Mouse (Mus musculus): ENCODE results near the gene Akp3.

Gene Akp3

DNA sequence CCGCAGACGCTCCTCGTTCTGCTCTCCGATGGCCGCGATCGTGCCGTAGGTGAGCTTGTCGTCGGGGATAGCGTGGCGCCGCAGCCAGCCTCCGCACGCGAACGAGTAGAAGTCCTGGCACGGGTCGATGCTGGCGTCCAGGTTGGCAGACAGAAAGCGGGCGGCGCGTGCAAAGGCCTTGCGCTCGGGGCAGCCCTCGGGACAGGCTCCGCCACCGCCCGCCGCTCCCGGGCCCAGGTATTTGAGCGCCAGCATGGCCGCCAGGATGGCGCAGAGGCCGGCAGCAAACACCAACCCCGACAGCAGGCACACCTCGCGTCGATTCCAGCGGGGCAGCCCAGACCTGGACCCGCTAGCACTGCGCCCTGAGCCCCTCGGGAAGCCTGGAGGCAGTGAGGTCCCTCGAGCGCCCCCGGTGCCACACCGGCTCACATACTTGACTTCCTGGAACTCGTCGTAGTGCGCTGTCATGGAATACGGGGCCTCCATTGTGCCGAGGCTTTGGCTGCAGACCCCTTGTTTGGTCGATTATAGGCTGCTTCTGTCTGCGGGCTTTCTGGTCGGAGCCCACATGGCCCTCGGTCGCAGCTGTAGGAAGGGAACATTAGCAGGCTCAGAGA lies 29.8 kb downstream of the Akp3 start:
- DNase-seq (ENCODE audit: low spot score) = peak; percentile 28

GRCm38 (mm10) chr1:87155531-87156198 lies 30.9 kb downstream of the Akp3 start:
- peak; percentile 76 for DNase-seq (ENCODE audit: low spot score)

DNA sequence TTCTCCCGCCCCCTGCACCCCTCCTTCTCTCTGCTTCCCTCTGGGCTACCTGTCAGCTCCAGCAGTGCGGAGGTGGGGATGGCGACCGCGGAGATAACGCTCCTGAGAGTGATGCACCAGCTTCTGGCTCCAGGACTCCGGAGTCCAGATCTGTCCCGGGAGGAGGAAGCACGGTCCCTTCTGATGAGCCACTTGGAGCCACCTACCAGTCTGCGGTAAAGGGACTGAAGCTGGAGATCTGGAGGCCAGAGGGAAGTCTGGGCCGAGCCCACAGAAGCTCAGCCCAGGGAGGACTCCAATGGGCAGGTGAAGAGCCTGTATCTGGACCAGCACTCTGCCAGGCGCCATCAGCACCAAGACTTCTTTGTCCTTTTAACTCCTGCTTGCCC lies 31.4 kb downstream of the Akp3 start, which contains the start of gene Ecel1:
Gene Ecel1, minus strand, starts transcription at position 323 of the 389 bp plus-strand sequence.
- no peak for DNase-seq (ENCODE audit: low spot score)

GRCm38 (mm10) chr1:87159396-87159795 lies 34.6 kb downstream of the Akp3 start:
- DNase-seq (ENCODE audit: low spot score) = no peak

DNA sequence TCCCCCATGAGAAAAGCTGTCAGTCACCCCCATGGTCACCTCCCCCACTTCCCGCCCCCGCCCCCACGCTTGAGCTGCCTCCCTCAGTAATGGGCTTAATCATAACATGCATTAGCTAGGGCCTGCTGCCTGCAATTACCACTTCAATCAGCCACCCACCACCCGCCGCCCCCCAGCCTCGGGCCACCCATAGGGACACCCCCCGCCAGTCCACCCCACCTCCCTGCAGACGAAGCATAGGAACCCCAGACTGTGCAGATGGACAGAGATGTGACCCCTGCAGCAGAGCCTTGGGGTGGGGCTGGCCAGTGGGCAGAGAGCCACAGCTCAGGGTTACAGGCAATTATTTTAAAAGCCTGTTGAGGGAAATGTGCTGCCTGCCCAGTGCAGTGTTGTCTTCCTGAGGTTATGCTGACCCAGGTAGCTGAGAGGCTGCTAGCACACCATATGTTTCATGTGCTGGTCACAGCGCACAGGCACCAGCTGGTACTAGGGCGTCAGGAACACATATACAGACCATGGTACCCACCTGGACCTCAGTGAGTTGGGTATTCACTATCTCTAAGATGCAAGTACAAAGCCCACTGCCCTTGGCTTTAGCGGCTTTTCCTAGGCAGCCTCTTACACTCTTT lies 39.5 kb downstream of the Akp3 start:
- no peak for DNase-seq (ENCODE audit: low spot score)

DNA sequence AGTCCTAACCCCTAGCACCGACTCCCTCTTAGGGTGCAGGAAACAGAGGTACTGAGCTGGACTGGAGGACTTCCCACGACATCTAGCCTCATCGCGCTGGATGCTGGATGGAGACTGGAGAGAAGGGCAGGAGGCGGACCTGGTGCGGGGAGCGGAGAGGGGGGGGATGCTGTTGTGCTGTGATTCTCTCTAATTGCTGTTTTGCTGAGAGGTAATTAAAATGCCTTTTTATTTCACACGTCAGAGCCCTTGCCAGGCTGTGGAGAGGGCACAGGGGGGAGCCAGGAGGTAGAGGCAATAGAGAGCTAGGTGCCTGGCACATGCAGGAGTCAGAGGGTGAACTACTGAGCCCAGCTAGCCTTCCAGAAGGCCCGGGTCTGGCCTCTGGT lies 40.0 kb downstream of the Akp3 start:
- DNase-seq (ENCODE audit: low spot score) = no peak

DNA sequence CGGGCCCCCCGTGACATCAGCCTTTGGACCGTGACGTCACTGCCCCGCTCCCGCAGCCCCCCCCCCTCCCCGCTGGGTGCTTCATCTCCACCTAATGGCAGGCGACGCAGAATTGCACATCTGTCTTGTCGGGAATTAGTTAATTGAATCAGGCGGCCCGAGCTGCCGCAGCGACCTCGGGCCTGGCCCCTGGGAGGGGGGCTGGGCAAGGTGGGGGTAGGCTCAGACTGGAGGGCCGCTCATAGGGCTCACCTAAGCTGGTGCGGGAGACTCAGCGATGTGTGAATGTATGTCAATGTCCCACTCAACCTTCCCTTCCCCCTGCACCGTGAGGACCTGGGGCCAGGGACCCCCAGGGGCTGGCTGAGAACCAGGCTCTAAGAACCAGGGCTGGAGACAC lies 45.7 kb downstream of the Akp3 start:
- DNase-seq (ENCODE audit: low spot score) = no peak

DNA sequence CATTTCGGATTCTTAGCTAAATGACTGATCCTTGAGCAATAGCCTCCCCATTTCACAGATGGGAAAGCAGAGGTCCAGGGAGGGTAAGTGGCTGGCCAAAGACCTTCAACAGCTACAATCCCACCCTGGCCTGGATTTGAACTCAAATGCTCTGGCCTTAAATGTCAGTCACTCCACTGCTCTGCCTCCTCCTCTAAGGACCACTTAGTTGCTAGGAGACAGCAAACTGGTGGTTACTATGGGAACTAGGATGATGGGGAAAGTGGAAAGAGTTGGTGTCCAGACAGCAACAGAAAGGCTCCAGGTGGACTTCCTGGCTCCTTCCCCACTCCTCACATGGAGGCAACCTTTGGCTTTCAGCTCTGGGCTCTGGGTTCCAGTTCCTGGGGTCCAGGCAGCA lies 46.5 kb downstream of the Akp3 start:
- DNase-seq (ENCODE audit: low spot score) = no peak

DNA sequence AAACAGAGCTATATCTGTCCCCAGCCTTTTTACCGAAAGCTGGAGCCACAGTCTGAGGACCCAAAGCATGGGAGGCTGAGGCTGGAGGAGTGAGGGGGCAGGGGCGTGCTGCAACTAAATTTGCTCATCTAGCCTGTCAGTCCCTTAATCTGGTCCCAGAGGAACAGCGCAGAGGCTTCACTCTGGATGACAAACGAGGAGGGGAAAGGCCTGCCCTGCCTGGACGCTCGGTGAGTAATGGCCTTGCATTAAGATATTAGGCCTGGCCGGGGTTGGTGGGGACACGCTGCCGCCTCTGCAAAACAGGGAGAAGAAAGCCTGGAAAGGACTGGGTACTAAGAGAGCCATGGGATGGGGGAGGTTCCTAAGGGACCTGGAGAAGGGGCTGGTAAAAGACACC lies 47.5 kb downstream of the Akp3 start:
- DNase-seq (ENCODE audit: low spot score) = peak; percentile 45

DNA sequence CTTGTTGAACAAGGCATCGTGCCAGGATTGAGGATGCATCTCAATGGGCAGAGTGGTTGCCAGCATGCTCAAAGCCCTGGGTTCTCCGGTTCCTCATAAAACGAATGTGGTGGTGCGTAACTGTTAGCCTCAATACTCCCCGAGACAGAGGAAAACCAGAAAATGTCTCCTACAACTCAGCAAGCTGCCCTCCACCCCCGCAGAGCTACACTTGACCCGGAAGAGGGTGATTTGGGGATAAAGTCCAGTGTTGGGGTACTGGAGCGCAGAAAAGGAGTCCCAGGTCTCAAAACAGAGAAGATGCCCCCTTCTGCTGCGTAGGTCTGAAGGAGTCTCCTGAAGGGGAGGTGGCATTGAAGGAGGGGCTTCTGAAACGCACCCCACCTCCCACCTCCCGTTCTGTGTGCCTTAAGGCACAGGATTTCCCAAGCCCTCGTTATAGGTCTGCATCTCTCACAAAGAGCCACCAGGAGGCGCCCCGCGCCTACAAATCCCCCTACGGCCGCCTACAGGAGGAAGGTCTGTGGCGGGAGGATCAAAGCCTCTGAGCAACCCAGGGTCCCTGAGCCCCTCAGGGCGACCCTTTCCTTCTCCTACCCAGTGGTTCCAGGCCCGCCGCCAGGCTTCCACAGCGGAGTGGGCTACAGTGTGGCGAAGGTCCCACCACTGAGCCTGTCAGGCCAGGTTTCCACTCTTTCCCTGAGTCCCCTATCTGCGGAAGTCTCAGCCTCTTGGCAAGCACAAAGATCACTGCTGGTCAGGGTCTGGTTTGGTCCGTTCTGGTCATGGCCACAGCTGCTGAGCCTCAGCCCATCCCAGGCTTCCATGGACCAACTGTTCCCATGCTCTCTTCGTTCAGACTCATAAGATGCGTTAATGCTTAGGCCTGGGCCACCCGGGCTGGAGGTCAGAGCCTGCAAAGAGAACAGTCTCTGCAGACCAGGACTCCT lies 49.5 kb downstream of the Akp3 start:
- DNase-seq (ENCODE audit: low spot score) = peak; percentile 76

DNA sequence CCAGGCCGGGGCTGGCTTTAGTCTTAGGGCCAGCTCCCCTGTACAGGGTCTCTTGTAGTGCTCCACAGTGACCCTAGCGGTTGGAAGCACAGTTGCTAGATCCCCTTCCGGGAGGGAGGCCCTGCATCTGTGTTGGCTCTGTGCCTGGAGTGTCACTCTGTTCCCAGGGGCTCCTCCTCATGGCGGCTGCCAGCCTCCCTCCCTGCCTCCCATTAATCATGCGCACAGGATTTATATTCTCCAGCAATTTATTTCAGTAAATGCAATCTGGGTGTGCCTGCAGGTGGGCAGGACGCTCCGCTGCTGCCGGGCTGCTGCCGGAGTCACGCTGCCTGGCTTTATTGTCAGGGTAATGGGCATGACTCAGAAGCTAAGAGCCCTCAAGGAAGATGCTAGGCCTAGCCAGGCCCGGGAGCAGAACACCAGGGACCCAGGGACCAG lies 51.1 kb downstream of the Akp3 start:
- DNase-seq (ENCODE audit: low spot score) = peak; percentile 73

Data from embryo, embryonic 10 days (tissue).